Mouse (Mus musculus): ENCODE results near the gene Cd22.

DNA sequence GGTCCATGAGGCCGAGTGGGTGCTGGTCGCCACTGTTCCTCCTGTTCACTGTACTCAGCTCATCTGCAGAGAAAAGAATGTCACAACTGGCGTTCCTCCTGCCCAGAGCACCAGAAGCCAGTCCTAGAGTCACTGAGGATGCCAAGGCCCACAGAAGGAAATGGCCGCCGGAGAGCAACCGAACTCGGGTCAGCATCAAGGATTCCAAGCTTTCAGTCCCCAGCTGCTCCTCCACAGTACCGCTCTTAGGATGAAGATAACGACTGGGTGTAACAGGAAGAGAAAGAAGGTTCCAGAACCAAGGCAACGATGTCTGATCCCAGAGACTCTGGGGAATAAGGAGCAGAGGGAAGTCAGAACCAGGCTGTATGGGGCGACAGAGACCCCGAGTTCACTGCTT lies 18.7 kb downstream of the Cd22 start, which contains the start of gene Ffar1:
- TF ChIP-seq CTCF (IDR thresholded peaks at IDR 0.05; ENCODE audit: insufficient read depth, low read depth, low read length) (no peak), POLR2A (IDR thresholded peaks at IDR 0.05; ENCODE audit: insufficient read depth, low read depth, low read length) (no peak)

Data from olfactory bulb, adult 2 months (tissue).